Mouse (Mus musculus): ENCODE data around the gene Hacl1. TPM values are rescaled to one million over a fixed set of nuclear protein-coding genes. Genes with fewer than 3 reads are reported as not detected.

Gene Hacl1
- polyA plus RNA-seq, 1 experiment from 2014 or later, result 15.5 TPM

DNA sequence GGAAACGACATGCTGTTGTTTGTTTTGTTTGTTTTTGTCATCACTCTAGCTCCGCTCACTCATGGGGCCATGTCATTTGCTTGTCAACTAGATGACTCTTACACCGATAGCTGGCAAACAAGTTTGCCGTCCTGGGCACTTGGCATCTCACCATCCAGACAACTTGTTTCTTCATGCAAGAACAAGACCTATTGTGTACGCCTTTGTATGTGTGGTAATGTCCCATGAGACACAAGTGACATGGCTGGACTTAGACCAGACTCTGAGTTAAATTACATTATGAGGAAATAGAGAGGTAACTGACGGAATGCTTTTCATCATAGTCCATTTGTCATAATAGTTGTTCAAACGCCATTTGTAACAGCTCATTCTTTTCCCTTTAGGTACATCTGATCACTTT lies 4.8 kb upstream of the Hacl1 start:
- no peak overlapping the region for H3K4me2 ChIP-seq (replicated peaks)
- no peaks in the 10 kb centered on the region for H3K27me3 ChIP-seq (replicated peaks)
- H3K27ac ChIP-seq, result no peak overlapping the region
- peaks cover 4% of the 10 kb centered on the region; the same call in 1 of the 2 replicates for H3K4me1 ChIP-seq (replicated peaks)
- no peak overlapping the region for H3K9ac ChIP-seq
- no peaks in the 10 kb centered on the region for H3K9me3 ChIP-seq
- no peaks in the 10 kb centered on the region for H3K36me3 ChIP-seq
- no peak for ATAC-seq
- no peak overlapping the region for H3K4me3 ChIP-seq (replicated peaks)
- 86% methylated on average over 7 of the region's 7 CpGs for WGBS

DNA sequence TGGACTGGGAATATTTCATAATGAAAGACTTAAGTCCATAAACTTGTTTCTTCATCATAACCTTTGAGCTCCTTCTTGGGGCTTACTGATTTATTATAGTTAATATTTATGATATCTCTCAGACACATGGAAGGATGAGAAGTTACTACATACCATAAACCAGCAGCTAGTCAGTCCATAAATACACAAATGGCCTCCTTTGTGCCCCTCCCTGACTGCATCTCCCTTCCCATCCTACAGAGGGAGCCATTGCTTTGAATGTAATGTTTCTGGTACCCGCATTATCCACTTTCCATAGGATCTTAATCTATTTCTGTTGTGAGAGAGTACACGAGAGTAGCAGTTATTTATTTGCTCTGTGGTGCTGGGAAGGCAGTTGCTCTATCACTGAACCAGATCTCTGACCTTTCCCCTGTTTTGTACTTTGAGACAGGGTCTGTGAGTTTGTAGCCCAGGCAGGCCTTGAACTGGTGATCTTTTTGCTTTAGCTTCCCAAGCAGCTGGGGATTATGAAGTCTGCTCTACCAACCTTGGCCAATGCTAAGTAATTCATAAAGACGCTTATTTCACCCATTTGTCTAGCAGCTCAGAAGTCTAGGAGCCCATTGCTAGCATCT lies 4.0 kb upstream of the Hacl1 start:
- no peak overlapping the region for H3K4me3 ChIP-seq (replicated peaks)
- no peaks in the 10 kb centered on the region for H3K9me3 ChIP-seq
- H3K27ac ChIP-seq, result no peak overlapping the region
- no peak overlapping the region for H3K9ac ChIP-seq
- no peak overlapping the region for H3K4me2 ChIP-seq (replicated peaks)
- peak; percentile 46 for ATAC-seq
- no peaks in the 10 kb centered on the region for H3K27me3 ChIP-seq (replicated peaks)
- H3K4me1 ChIP-seq (replicated peaks), result peaks cover 7% of the 10 kb centered on the region
- 71% methylated on average over 3 of the region's 3 CpGs for WGBS
- H3K36me3 ChIP-seq, result no peaks in the 10 kb centered on the region

DNA sequence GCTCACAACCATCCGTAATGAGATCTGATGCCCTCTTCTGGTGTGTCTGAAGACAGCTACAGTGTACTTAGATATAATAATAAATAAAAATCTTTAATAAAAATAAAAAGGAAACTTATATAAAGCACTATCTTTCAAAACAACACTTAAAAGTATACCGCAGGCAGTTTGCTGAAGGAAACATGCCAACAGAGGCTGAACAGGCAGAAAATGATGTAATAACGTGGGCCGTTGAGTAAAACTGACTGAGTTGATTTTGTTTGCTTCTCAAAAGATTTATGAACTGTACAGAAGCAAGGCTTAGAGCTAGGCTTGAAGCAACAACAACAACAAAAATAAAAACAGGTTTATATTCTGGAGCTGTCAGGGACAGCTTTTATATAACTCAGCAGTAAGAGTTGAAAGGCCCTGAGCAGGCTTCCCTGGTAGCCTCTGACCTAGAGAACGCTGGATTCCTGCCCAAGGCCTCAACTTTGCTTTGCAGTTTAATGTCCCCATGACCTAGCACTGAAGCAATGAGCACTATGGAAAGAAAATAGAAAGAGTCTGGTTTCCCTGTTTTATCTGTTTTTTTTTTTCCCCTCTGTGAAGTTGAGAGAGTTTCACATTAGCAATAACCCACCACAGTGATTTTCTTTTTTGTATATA lies 3.2 kb upstream of the Hacl1 start:
- H3K4me2 ChIP-seq (replicated peaks), result no peak overlapping the region

DNA sequence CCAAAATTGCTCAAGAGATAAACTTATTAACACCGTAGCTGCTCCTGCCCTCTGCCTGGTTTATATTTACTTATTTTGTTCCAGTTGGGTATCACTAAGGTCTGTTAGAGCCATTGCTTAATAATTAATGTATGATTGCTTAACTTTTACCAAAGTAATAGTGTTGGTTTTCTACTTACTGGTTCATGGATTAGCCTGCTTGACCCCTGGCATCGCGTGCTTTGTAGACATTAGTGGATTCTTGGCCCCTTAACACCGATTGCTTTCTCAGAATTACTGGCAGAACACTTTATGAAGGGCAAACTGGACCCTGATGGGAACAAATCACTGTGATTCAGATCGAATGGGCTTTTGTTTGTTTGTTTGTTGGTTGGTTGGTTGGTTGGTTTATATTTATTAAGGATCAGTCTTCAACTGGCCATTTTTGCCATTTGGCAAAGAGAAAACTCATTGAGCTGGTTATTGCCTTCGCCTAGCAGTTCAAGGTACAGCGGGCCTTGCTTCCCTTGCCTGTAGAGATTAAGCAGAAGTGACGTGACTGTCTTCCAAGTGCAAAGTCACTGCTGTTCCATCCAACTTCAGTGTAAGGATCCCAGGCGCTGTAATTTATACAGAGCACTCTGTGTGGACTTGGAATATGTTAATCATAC lies 545 bp upstream of the Hacl1 start:
- Histone ChIP-seq H3K9ac (peak overlapping the region; percentile 69), H3K9me3 (no peaks in the 10 kb centered on the region), H3K4me2 (replicated peaks) (peak overlapping the region; percentile 90), H3K4me1 (replicated peaks) (peaks cover 7% of the 10 kb centered on the region), H3K27me3 (replicated peaks) (no peaks in the 10 kb centered on the region), H3K36me3 (no peaks in the 10 kb centered on the region), H3K4me3 (replicated peaks) (peak overlapping the region; percentile 63), H3K27ac (0 out of 2 replicates have a peak overlapping the region, but pooled peaks have one; percentile 85)
- ATAC-seq, result no peak
- 62% methylated on average over 9 of the region's 9 CpGs for WGBS

More for the DNA sequence above, 3.2 kb upstream of the Hacl1 start:
- WGBS, result 82% methylated on average over 5 of the region's 5 CpGs
- Histone ChIP-seq H3K9me3 (no peaks in the 10 kb centered on the region), H3K4me3 (replicated peaks) (no peak overlapping the region), H3K36me3 (no peaks in the 10 kb centered on the region), H3K4me1 (replicated peaks) (peaks cover 7% of the 10 kb centered on the region), H3K27ac (peak overlapping the region; percentile 29; the same call in 1 of the 2 replicates), H3K27me3 (replicated peaks) (no peaks in the 10 kb centered on the region), H3K9ac (no peak overlapping the region)
- no peak for ATAC-seq

DNA sequence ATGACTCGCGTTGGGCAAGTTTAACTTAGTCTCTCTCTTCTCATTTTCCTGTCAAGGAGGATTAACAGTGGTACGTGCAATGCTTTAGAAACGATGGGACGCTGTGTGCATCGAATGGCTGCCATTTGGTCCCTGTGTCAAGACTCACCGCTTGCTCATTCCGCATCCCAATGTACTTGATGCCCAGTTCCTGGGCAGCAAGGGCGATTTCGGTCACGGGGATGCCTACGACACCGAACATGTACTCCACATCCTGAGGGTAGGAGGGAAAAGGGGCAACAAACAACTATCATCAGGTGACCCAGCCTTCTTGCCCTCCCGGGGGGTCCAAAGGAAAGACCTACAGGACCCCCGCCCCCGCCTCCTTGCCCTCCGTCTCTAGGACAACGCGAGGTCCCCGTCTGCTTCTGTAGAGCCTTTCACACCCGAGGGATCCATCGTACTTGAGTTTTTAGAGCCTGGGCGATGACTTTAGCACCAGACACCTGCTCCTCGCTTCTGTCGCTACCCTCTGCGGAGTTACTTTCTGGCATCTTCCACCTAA lies 668 bp downstream of the Hacl1 start, which contains the start of gene Gm49387:
Gene Gm49387 (minus strand): TSS at position 533 of the 544 bp plus-strand sequence.
- peak within 1 kb of the TSS; percentile 90 for H3K4me2 ChIP-seq (replicated peaks)
- 3% methylated on average over 26 of the region's 26 CpGs for WGBS
- peak; percentile 30 for ATAC-seq
- H3K4me1 ChIP-seq (replicated peaks), result peaks cover 7% of the 10 kb centered on the region
- no peaks in the 10 kb centered on the region for H3K36me3 ChIP-seq
- H3K4me3 ChIP-seq (replicated peaks), result peak within 1 kb of the TSS; percentile 63
- no peaks in the 10 kb centered on the region for H3K27me3 ChIP-seq (replicated peaks)
- H3K9me3 ChIP-seq, result no peaks in the 10 kb centered on the region
- peak within 1 kb of the TSS; percentile 85 for H3K27ac ChIP-seq
- peak within 1 kb of the TSS; percentile 69 for H3K9ac ChIP-seq

DNA sequence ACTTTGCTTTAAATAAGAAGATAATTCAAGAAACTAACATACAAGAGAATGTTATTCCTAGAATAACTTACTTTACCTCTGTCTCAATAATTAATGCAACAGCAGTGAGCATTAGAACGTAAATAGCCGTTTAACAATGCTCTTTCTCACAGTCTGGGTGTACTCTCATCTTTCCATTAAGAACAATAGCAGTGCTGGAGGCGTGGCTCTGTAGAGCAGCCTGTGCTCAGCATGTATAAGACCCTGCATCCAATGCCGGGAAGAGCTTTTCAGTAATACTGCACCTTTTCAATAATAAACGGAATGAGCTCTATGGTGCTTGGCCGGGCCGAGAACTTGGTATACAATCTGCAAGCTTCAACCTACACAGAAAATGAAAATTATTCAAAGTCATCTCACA lies 10.4 kb downstream of the Hacl1 start:
- Histone ChIP-seq H3K4me2 (replicated peaks) (no peak overlapping the region), H3K4me1 (replicated peaks) (no peaks in the 10 kb centered on the region), H3K9me3 (no peaks in the 10 kb centered on the region), H3K27me3 (replicated peaks) (no peaks in the 10 kb centered on the region), H3K9ac (no peak overlapping the region), H3K36me3 (no peaks in the 10 kb centered on the region), H3K4me3 (replicated peaks) (no peak overlapping the region), H3K27ac (no peak overlapping the region)
- ATAC-seq, result no peak
- WGBS, result 80% methylated on average over 7 of the region's 7 CpGs

DNA sequence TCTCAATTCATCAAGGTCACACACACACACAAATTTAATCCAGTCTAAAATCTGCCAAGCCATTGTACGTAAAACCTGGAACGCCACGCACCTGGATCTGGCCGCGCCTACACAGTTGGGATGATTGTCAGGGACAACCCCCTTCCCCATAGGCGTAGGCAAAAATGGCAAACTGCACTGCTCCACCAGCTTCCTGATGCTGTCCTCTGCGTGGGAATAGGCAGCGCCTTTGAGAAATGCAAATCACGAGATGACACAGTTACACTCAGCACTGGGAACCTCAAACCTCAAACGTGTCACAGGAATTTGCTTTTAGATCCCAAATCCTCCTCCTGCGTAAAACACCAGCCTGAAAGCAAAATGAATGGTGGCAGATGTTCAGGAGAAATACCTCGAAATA lies 18.3 kb downstream of the Hacl1 start:
- no peaks in the 10 kb centered on the region for H3K9me3 ChIP-seq
- H3K4me3 ChIP-seq (replicated peaks), result no peak overlapping the region
- no peaks in the 10 kb centered on the region for H3K4me1 ChIP-seq (replicated peaks)
- WGBS, result 87% methylated on average over 12 of the region's 12 CpGs
- no peak overlapping the region for H3K27ac ChIP-seq
- H3K36me3 ChIP-seq, result no peaks in the 10 kb centered on the region
- no peak overlapping the region for H3K4me2 ChIP-seq (replicated peaks)
- no peak for ATAC-seq
- no peak overlapping the region for H3K9ac ChIP-seq
- no peaks in the 10 kb centered on the region for H3K27me3 ChIP-seq (replicated peaks)

DNA sequence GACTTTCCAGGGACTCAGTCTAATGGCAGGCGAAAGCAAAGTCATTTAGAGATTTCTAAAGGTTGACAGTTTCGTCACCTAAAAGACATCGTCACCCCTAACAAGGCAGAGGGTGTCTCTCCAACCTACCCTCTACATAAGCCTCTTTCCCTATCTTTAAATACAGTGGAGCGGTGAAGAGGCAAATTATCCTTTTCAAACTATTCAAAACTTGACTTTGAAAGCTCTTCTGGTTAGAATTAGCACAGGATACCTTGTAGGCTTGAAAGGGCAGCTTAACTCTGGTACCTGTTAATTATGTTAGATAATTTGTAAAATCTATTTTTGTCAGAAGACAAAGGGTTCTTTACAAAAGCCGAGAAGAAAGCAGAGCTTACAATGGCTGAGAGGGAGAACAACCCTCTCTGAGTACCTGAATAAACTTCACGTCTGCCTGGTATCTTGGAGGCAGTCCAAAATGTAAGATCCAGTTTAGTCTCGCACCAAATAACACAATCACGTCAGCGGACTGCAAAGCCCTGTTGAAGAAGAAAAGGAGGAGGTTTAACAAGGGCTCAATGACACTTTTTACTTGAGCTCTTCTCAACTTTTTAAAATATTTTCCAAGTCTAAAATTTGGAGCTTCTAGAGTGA lies 20.4 kb downstream of the Hacl1 start:
- no peaks in the 10 kb centered on the region for H3K36me3 ChIP-seq
- H3K27ac ChIP-seq, result no peak overlapping the region
- H3K4me2 ChIP-seq (replicated peaks), result no peak overlapping the region
- no peak overlapping the region for H3K4me3 ChIP-seq (replicated peaks)
- ATAC-seq, result no peak
- no peaks in the 10 kb centered on the region for H3K9me3 ChIP-seq
- 77% methylated on average over 9 of the region's 9 CpGs for WGBS
- H3K4me1 ChIP-seq (replicated peaks), result no peaks in the 10 kb centered on the region
- no peaks in the 10 kb centered on the region for H3K27me3 ChIP-seq (replicated peaks)
- H3K9ac ChIP-seq, result no peak overlapping the region

DNA sequence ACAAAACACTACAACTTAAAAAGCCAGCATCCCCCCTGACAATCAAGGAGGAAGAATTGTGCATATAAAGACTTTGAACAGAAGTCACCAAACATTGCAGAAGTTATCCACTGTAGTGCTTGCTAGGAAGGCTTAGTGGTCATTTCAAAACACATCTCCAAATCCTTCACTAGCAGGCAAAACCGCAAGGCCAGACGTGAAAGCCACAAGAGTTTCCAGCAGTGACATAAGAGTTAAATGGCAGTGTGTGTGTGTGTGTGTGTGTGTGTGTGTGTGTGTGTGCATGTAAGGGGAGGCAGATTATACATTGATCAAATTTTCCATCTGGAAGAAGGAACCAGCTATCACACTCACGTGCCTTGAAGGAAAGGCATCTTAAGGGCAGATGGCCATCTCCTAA lies 23.1 kb downstream of the Hacl1 start:
- no peak overlapping the region for H3K27ac ChIP-seq
- H3K9me3 ChIP-seq, result no peaks in the 10 kb centered on the region
- no peaks in the 10 kb centered on the region for H3K4me1 ChIP-seq (replicated peaks)
- WGBS, result 68% methylated on average over 3 of the region's 3 CpGs
- no peak overlapping the region for H3K4me2 ChIP-seq (replicated peaks)
- H3K36me3 ChIP-seq, result no peaks in the 10 kb centered on the region
- no peak overlapping the region for H3K9ac ChIP-seq
- H3K27me3 ChIP-seq (replicated peaks), result no peaks in the 10 kb centered on the region
- no peak for ATAC-seq
- no peak overlapping the region for H3K4me3 ChIP-seq (replicated peaks)

DNA sequence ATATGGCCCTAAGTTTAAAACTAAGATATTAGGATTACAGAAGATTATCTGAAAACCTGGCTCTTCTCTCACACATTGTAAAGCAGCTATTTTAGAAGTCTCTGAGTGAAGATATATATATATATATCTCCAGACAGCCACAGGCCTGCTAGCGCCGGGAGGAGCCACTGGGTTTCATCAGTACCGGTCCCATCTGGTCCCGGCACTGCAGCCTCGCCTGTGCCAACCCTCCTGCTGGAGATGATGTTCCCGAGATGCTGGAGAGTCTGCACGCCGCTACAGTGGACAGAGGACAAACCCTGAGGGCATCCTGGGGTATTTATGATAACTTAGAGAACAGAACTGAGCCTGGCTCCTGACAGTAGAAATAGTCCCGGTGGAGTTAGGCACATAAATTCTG lies 23.9 kb downstream of the Hacl1 start:
- no peak for ATAC-seq

DNA sequence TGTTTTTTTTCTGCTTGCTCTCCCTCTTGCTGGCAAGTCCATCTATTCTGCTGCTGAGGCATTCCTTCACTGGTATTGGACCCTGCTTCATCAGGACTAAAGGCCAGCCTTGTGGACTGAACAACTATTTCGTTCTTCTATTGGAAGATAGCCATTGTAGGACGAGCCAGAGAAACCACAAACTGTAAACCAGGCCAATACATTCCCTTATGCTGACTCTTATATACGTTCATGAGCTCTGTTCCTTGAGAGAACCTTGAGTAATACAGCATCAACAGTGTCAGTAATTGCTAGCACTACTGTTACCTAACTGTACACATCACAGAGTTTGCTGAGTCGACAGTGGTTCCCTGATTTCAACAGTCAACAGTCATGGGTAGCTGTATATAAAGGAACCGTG lies 27.4 kb downstream of the Hacl1 start:
- no peak overlapping the region for H3K27ac ChIP-seq
- H3K9ac ChIP-seq, result no peak overlapping the region
- H3K4me3 ChIP-seq (replicated peaks), result no peak overlapping the region
- WGBS, result 83% methylated on average over 5 of the region's 5 CpGs
- H3K4me2 ChIP-seq (replicated peaks), result no peak overlapping the region
- no peak for ATAC-seq
- H3K36me3 ChIP-seq, result no peaks in the 10 kb centered on the region
- no peaks in the 10 kb centered on the region for H3K4me1 ChIP-seq (replicated peaks)
- H3K9me3 ChIP-seq, result no peaks in the 10 kb centered on the region
- no peaks in the 10 kb centered on the region for H3K27me3 ChIP-seq (replicated peaks)

More for the DNA sequence above, 23.9 kb downstream of the Hacl1 start:
- Histone ChIP-seq H3K36me3 (no peaks in the 10 kb centered on the region), H3K9ac (no peak overlapping the region), H3K27ac (no peak overlapping the region), H3K4me3 (replicated peaks) (no peak overlapping the region), H3K4me1 (replicated peaks) (no peaks in the 10 kb centered on the region), H3K9me3 (no peaks in the 10 kb centered on the region), H3K27me3 (replicated peaks) (no peaks in the 10 kb centered on the region), H3K4me2 (replicated peaks) (no peak overlapping the region)
- WGBS, result 84% methylated on average over 9 of the region's 9 CpGs

DNA sequence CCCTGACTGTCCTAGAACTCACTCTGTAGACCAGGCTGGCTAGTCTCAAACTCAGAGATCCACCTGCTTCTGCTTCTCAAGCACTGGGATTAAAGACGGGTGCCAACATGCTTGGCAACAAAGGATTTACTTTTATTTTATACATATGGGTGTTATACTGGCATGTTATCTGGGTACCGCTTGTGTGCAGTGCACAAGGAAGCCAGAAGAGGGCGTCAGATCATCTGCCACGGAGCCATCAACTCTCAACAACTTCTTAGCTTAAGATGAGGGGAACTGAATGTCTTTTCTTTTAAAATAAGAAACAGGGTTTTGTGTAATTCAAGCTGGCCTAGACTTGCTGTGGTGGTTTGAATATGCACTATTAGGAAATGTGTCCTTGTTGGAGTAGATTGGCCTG lies 29.1 kb downstream of the Hacl1 start:
- ATAC-seq, result no peak
- Histone ChIP-seq H3K4me2 (replicated peaks) (no peak overlapping the region), H3K9ac (no peak overlapping the region), H3K4me1 (replicated peaks) (no peaks in the 10 kb centered on the region), H3K27me3 (replicated peaks) (no peaks in the 10 kb centered on the region), H3K36me3 (no peaks in the 10 kb centered on the region), H3K9me3 (no peaks in the 10 kb centered on the region), H3K27ac (no peak overlapping the region), H3K4me3 (replicated peaks) (no peak overlapping the region)
- WGBS, result 67% methylated on average over 4 of the region's 4 CpGs

Measured in intestine, embryonic 15.5 days (tissue).